Mouse (Mus musculus): ENCODE data around the gene Gm43064. TPM values are rescaled to one million over a fixed set of nuclear protein-coding genes. Genes with fewer than 3 reads are reported as not detected.

Gm43064 gene
- polyA plus RNA-seq, 1 experiment from 2014 or later: 0.55 TPM

DNA sequence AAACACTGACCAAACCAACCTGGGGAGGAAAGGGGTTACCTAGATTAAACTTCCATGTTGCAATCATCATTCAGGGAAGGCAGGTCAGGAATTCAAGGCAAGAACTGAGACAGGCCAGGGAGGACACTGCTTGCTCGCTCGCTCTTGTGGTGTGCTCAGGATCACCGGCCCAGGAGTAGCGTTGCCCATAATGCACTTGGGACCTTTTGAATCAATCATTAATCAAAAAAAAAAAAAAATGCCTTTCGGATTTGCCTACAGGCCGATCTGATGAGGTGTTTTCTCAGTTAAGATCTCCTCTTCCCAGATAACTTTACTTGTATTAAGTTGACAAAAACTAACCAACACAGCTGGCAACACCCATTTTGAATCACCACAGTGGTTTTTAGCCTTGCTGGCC lies 54.8 kb downstream of the Gm43064 start:
- CTCF ChIA-PET: interaction anchor here (1.3 to 2.4 kb wide), 4 partner anchors 8 to 23 kb away, joined by 3 to 8 read pairs (median 6); no protein-coding TSS in a partner anchor
- no peaks in the 10 kb centered on the region for H3K27me3 ChIP-seq
- no peak for DNase-seq (ENCODE audit: low read depth, low spot score)
- ATAC-seq: no peak
- no peak for TF ChIP-seq CTCF (IDR thresholded peaks at IDR 0.05)
- in situ Hi-C loops (cut with MboI; ENCODE audit: low pct_unique_long_range_greater_than_20kb): no loop called here
- POLR2A ChIA-PET: no interaction called here

DNA sequence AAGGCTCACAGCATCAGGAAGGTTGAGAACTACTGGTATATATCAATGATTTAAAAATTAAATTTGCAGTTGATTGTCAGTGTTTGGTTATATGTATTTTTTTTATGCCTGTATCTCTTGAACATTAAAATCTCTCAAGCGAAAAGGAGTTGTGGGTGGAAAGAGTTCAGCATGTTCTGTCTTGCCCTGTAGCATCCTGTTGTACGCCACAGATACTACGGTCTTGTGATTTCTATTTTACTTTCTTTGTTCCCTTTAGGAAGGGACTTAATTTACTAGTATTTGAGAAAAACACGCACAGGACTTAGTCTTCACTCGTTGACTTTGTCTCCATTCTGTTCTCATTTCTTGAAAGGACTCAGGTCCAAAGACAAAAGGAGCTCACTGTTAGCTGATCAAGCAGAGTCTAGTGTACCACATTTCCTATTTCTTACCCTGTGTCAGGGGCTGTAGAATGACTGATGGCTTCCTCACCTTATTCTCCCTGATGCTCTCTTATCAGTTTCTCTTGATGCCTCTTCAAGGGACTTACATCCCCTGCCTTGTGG lies 58.1 kb downstream of the Gm43064 start:
- in situ Hi-C loops (cut with MboI; ENCODE audit: low pct_unique_long_range_greater_than_20kb): no loop called here
- H3K27me3 ChIP-seq: no peaks in the 10 kb centered on the region
- CTCF ChIA-PET: no interaction called here
- DNase-seq (ENCODE audit: low read depth, low spot score) (no peak), ATAC-seq (no peak)
- no peak for TF ChIP-seq CTCF (IDR thresholded peaks at IDR 0.05)
- POLR2A ChIA-PET: no interaction called here

DNA sequence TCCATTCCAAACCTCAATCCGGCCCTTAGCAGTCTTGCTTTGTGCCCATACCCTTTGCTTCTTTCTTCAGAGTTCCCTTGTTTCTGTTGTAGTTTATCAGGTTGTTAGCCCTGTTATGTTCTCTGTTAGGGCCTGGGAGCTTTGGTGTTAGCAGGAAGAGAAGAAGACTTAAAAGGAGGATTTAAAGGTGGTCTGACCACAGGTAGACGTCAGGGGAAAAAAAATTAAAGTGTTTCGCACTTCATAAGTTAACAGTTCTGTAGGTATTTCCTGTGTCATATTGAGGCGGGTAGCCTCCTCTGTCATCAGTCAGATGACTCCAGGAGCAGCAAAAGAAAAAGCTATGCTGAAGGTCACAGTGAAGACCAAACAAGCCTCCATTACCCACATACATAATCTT lies 58.6 kb downstream of the Gm43064 start:
- POLR2A ChIA-PET: no interaction called here
- DNase-seq (ENCODE audit: low read depth, low spot score) (no peak), ATAC-seq (no peak)
- no peaks in the 10 kb centered on the region for H3K27me3 ChIP-seq
- no peak for TF ChIP-seq CTCF (IDR thresholded peaks at IDR 0.05)
- in situ Hi-C loops (cut with MboI; ENCODE audit: low pct_unique_long_range_greater_than_20kb): no loop called here
- CTCF ChIA-PET: interaction anchor here (1.3 kb wide), 1 partner anchor 25 kb away, joined by 3 read pairs; no protein-coding TSS in a partner anchor

DNA sequence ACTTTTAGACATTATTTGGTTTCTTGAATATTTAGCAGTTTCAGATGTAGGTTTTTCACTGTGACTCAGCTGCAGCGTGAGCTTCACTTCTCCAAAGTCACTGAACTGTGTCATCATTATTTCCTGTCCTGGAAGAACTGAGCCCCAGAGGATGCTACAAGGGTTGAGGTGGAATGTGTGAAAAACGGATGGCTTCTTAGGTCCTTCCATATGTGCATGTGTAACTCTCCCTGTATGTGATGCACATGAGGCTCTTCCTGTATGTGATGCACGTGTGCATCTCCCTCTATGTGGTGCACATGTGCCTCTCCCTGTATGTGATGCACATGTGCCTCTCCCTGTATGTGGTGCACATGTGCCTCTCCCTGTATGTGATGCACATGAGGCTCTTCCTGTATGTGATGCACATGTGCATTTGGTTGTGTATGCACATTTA lies 63.3 kb downstream of the Gm43064 start:
- ChIA-PET CTCF (interaction anchor here (1.3 to 3.6 kb wide), 6 partner anchors 10 to 33 kb away, joined by 3 to 14 read pairs (median 4); no protein-coding TSS in a partner anchor), POLR2A (no interaction called here)
- DNase-seq (ENCODE audit: low read depth, low spot score): no peak
- in situ Hi-C loops (cut with MboI; ENCODE audit: low pct_unique_long_range_greater_than_20kb): no loop called here
- peak; percentile 51 for ATAC-seq
- TF ChIP-seq CTCF (IDR thresholded peaks at IDR 0.05): no peak
- no peaks in the 10 kb centered on the region for H3K27me3 ChIP-seq

DNA sequence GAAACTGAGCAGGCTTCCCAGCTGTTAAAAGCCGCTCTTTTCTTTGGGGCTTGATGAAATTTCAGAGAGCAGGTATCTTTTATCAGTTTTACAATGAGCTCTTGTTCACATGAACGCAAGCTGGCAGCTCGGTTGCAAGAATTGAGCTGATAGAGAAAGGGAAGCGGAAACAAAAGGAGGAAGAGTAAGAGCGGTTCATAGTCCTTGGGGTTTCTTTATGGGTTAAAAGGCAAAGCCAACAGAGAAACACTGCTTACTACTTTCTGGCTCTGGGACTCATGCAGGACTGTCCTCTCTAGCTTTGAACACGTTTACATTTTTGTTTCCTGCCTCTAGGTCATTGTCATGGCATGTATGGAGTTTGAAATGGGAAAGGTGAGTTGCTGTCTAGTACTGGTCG lies 65.0 kb downstream of the Gm43064 start:
- TF ChIP-seq CTCF (IDR thresholded peaks at IDR 0.05): no peak
- POLR2A ChIA-PET: no interaction called here
- CTCF ChIA-PET: interaction anchor here (1.0 to 1.2 kb wide), 2 partner anchors 13 to 17 kb away, joined by 3 read pairs; no protein-coding TSS in a partner anchor
- no peaks in the 10 kb centered on the region for H3K27me3 ChIP-seq
- in situ Hi-C loops (cut with MboI; ENCODE audit: low pct_unique_long_range_greater_than_20kb): no loop called here
- no peak for ATAC-seq
- DNase-seq (ENCODE audit: low read depth, low spot score): no peak

DNA sequence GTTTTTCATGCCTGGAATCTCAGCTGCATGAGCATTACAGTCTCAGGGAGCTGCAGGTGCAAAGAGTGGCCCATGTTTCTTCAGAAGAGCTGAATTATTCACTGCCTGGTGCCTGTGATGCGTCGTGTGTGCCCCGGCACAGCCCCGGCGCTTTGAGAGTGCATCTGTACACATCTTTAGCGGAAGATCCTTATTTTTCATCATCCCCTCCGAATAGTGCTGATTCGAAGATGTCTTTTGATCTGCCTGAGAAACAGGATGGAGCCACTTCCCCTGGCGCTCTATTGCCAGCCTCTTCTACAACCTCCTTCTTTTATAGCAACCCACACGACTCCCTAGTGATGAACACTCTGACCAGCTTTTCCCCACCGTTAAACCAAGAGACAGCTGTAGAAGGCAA lies 76.6 kb downstream of the Gm43064 start:
- POLR2A ChIA-PET: no interaction called here

DNA sequence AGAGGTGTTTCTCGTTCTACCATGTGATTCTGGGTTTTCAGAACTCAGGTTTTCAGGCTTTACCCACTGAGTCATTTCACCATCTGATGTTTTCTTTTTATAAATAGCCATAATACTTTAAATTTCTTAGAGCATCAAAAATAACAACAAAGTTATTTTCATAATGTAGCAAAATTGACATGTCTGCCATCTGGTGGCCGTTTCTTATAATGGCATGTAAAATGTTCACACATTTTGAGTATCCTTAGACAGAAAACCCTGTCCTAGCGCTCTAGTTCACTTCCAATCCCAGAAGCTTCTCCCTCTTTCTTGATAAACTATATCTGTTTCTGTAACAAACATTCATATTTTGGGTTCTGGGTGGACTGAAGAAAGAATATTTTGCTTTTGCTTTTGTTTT lies 78.2 kb downstream of the Gm43064 start:
- no peaks in the 10 kb centered on the region for H3K27me3 ChIP-seq
- CTCF ChIA-PET: interaction anchor here (1.1 to 3.5 kb wide), 6 partner anchors 14 to 140 kb away, joined by 3 to 15 read pairs (median 6); partner anchors contain the start of gene Ptpn22
- peak; percentile 31 for DNase-seq (ENCODE audit: low read depth, low spot score)
- in situ Hi-C loops (cut with MboI; ENCODE audit: low pct_unique_long_range_greater_than_20kb): no loop called here
- POLR2A ChIA-PET: interaction anchor here (0.6 to 0.7 kb wide), 2 partner anchors 28 to 116 kb away, joined by 3 to 4 read pairs; partner anchors contain the start of gene Ptpn22
- peak; percentile 58 for TF ChIP-seq CTCF (IDR thresholded peaks at IDR 0.05)
- no peak for ATAC-seq

More for the DNA sequence above, 76.6 kb downstream of the Gm43064 start:
- in situ Hi-C loops (cut with MboI; ENCODE audit: low pct_unique_long_range_greater_than_20kb): no loop called here
- DNase-seq (ENCODE audit: low read depth, low spot score) (no peak), ATAC-seq (no peak)
- TF ChIP-seq CTCF (IDR thresholded peaks at IDR 0.05): no peak
- CTCF ChIA-PET: interaction anchor here (1.3 to 2.8 kb wide), 3 partner anchors 13 to 32 kb away, joined by 3 to 15 read pairs (median 8); no protein-coding TSS in a partner anchor
- H3K27me3 ChIP-seq: no peaks in the 10 kb centered on the region

Other genes starting within 250 kb of the Gm43064 start
- gene Syt6, start 234.3 kb upstream of the Gm43064 start, polyA plus RNA-seq (2021): not detected
- gene Atg4a-ps, start 163.5 kb upstream of the Gm43064 start, polyA plus RNA-seq (2021): 7.4 TPM
- gene Olfml3, start 71.6 kb upstream of the Gm43064 start, polyA plus RNA-seq (2021): 3.5 TPM
- not detected for gene Gm10964, start 70.2 kb upstream of the Gm43064 start, polyA plus RNA-seq (2021)
- 80.5 TPM for gene Hipk1, start 18.0 kb upstream of the Gm43064 start, polyA plus RNA-seq (2021)
- gene Dclre1b, start 129 bp upstream of the Gm43064 start, polyA plus RNA-seq (2021): 12.0 TPM
- 25.7 TPM for gene Ap4b1, start 53 bp upstream of the Gm43064 start, polyA plus RNA-seq (2021)
- 0.35 TPM for gene Bcl2l15, start 23.0 kb downstream of the Gm43064 start, polyA plus RNA-seq (2021)
- gene Ptpn22, start 50.2 kb downstream of the Gm43064 start, polyA plus RNA-seq (2021): 1.7 TPM
- gene Rsbn1, start 104.5 kb downstream of the Gm43064 start, polyA plus RNA-seq (2021): 13.9 TPM
- gene Phtf1, start 158.5 kb downstream of the Gm43064 start, polyA plus RNA-seq (2021): 75.0 TPM